Mouse (Mus musculus): ENCODE results near the gene Gnpnat1. TPM values are rescaled to one million over a fixed set of nuclear protein-coding genes. Genes with fewer than 3 reads are reported as not detected.

Gnpnat1 gene
- polyA plus RNA-seq, 1 experiment from 2014 or later = 44.5 TPM

DNA sequence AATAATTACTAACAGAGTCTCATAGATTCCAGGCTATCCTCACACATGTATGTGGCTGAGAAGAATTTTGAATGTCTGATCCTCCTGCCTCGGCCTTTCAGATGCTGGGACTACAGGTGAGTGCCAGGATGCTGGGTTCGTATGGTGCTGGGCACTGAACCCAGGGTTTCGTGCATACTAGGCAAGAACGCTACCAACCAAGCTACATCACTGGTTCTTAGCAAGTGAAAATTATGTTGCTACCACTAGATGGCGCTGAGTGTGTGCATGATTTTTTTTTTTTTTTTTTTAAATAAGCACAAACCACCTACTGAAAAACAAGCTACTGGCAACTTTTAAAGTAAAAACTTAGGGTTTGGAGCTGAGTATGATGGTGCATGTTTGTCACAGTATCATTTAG, 18.5 kb upstream of the Gnpnat1 start:
- Histone ChIP-seq H3K36me3 (ENCODE audit: control insufficient read depth, insufficient read depth, low read length) (no peaks in the 10 kb centered on the region), H3K4me2 (replicated peaks; ENCODE audit: low read depth, low read length) (no peak overlapping the region), H3K4me1 (replicated peaks; ENCODE audit: control insufficient read depth, insufficient read depth, low read length) (no peaks in the 10 kb centered on the region), H3K4me3 (ENCODE audit: low read depth, low read length) (no peak overlapping the region), H3K9ac (ENCODE audit: low read depth, low read length) (no peak overlapping the region), H3K27me3 (ENCODE audit: control insufficient read depth, insufficient read depth, low read length) (no peaks in the 10 kb centered on the region), H3K27ac (ENCODE audit: low read depth, low read length) (no peak overlapping the region), H3K9me3 (ENCODE audit: control insufficient read depth, low read length) (no peaks in the 10 kb centered on the region)
- ATAC-seq (ENCODE audit: low FRiP score) = no peak
- DNase-seq (ENCODE audit: low spot score) = peak; percentile 80
- WGBS = 12% methylated on average over 5 of the region's 5 CpGs

DNA sequence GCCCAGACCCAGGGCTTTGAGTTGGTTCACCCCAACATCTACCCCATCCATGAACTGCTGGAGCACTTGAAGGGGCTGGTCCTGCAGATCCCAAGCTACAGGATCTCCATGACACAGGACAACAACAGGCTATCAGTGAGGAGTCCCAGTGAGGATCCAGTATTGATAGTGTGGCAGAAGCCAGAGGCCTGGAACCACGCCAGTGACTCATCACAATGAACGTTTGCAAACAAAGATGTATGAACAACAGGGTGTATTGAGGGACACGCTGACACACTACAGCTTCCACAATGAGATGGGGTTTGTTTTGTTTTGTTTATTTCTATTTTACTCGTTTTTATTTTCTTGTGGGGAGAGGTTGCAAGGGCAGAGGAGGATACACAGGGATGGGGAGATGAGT, 17.7 kb upstream of the Gnpnat1 start:
- DNase-seq (ENCODE audit: low spot score) = no peak
- Histone ChIP-seq H3K4me3 (ENCODE audit: low read depth, low read length) (no peak overlapping the region), H3K4me1 (replicated peaks; ENCODE audit: control insufficient read depth, insufficient read depth, low read length) (no peaks in the 10 kb centered on the region), H3K9ac (ENCODE audit: low read depth, low read length) (no peak overlapping the region), H3K9me3 (ENCODE audit: control insufficient read depth, low read length) (no peaks in the 10 kb centered on the region), H3K36me3 (ENCODE audit: control insufficient read depth, insufficient read depth, low read length) (no peaks in the 10 kb centered on the region), H3K4me2 (replicated peaks; ENCODE audit: low read depth, low read length) (no peak overlapping the region), H3K27me3 (ENCODE audit: control insufficient read depth, insufficient read depth, low read length) (no peaks in the 10 kb centered on the region), H3K27ac (ENCODE audit: low read depth, low read length) (no peak overlapping the region)
- ATAC-seq (ENCODE audit: low FRiP score) = no peak
- whole genome bisulfite sequencing = 70% methylated on average over 4 of the region's 4 CpGs

DNA sequence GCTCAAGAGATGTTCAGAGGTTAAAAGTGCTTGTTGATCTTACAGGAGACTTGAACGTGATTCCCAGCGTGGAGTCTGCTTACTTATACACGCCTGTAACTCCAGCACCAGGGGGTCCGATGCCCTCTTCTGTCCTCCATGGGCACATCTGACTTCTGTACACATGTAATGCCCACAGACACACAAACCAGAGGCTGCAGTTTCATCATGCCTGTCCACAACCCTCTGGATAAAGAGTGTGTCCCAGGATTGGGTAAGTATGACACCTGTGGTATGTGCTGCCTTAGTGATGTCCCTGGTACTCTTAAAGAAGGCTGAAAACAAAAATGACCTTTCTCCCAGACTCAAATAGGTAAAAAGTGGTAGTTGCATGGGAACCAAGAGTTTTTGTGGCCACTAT, 14.6 kb upstream of the Gnpnat1 start:
- ATAC-seq (ENCODE audit: low FRiP score) (no peak), DNase-seq (ENCODE audit: low spot score) (no peak)
- H3K9ac ChIP-seq (ENCODE audit: low read depth, low read length) = no peak overlapping the region
- no peak overlapping the region for H3K4me3 ChIP-seq (ENCODE audit: low read depth, low read length)
- H3K9me3 ChIP-seq (ENCODE audit: control insufficient read depth, low read length) = no peaks in the 10 kb centered on the region
- no peak overlapping the region for H3K4me2 ChIP-seq (replicated peaks; ENCODE audit: low read depth, low read length)
- H3K27ac ChIP-seq (ENCODE audit: low read depth, low read length) = no peak overlapping the region
- no peaks in the 10 kb centered on the region for H3K27me3 ChIP-seq (ENCODE audit: control insufficient read depth, insufficient read depth, low read length)
- no peaks in the 10 kb centered on the region for H3K4me1 ChIP-seq (replicated peaks; ENCODE audit: control insufficient read depth, insufficient read depth, low read length)
- no peaks in the 10 kb centered on the region for H3K36me3 ChIP-seq (ENCODE audit: control insufficient read depth, insufficient read depth, low read length)
- 77% methylated on average over 4 of the region's 4 CpGs for WGBS

DNA sequence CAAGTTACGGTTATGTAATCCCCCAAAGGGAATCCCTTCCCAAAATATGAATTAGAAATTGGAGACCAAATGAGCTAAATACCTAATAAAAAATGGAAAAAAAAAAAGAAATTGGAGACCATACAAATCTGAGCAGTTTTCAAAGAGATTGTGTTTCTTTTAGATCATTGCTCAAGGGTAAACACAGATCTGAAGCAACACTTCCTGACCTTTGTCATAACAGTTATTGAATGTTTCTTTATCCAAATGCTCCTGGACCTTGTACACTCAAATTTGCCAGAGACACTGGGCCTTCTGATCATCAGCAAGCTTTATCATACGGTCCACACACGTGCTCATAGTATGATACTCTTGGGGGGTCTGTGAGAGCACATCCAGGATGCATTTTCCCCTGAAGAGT, 13.8 kb upstream of the Gnpnat1 start:
- Histone ChIP-seq H3K27me3 (ENCODE audit: control insufficient read depth, insufficient read depth, low read length) (no peaks in the 10 kb centered on the region), H3K9ac (ENCODE audit: low read depth, low read length) (no peak overlapping the region), H3K4me2 (replicated peaks; ENCODE audit: low read depth, low read length) (no peak overlapping the region), H3K36me3 (ENCODE audit: control insufficient read depth, insufficient read depth, low read length) (no peaks in the 10 kb centered on the region), H3K4me3 (ENCODE audit: low read depth, low read length) (no peak overlapping the region), H3K9me3 (ENCODE audit: control insufficient read depth, low read length) (no peaks in the 10 kb centered on the region), H3K27ac (ENCODE audit: low read depth, low read length) (no peak overlapping the region), H3K4me1 (replicated peaks; ENCODE audit: control insufficient read depth, insufficient read depth, low read length) (no peaks in the 10 kb centered on the region)
- ATAC-seq (ENCODE audit: low FRiP score) (no peak), DNase-seq (ENCODE audit: low spot score) (no peak)
- 84% methylated on average over 3 of the region's 3 CpGs for WGBS

DNA sequence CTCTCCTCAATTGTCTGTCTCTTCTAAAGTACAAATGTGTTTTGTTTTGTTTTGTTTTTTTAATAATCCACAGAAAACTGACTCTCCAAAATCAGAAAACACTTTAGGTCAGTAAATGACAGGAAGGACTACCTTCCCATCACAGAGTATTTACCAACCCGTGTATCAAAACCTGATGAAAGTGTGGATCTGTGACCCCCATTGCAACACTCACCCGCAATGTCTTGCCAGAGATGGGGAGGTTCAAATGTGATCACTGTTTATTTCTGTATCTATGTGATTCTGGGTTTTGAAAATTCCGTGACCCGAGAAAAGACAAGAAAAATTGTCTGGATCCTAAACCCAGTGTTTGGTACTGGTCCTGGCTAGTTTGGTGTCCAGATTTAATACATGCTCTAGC, 11.6 kb upstream of the Gnpnat1 start:
- Histone ChIP-seq H3K9me3 (ENCODE audit: control insufficient read depth, low read length) (no peaks in the 10 kb centered on the region), H3K4me1 (replicated peaks; ENCODE audit: control insufficient read depth, insufficient read depth, low read length) (no peaks in the 10 kb centered on the region), H3K4me2 (replicated peaks; ENCODE audit: low read depth, low read length) (no peak overlapping the region), H3K36me3 (ENCODE audit: control insufficient read depth, insufficient read depth, low read length) (no peaks in the 10 kb centered on the region), H3K4me3 (ENCODE audit: low read depth, low read length) (no peak overlapping the region), H3K27me3 (ENCODE audit: control insufficient read depth, insufficient read depth, low read length) (no peaks in the 10 kb centered on the region), H3K9ac (ENCODE audit: low read depth, low read length) (no peak overlapping the region), H3K27ac (ENCODE audit: low read depth, low read length) (no peak overlapping the region)
- no peak for ATAC-seq (ENCODE audit: low FRiP score)
- no peak for DNase-seq (ENCODE audit: low spot score)
- WGBS = 89% methylated on average over 4 of the region's 4 CpGs

DNA sequence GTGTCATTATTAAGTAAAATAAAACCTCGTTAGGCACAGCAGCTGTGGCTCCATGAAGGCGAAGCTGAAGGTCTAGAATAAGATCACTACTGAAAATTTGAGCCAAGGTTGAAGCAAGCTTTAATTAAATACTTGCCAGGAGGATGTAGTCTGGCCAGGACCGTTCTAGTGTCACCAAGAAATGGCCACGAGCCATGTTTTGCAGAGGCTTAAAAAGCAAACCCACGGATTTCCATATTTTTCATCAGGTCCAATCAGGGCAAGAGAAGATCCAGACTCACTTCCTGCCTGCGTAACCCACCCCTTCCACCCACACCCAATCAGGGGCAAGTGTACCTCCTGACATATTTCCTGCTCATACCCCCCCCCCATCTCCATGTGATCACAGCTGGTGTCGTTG, 1.1 kb downstream of the Gnpnat1 start:
- no peak for ATAC-seq (ENCODE audit: low FRiP score)
- Histone ChIP-seq H3K4me3 (ENCODE audit: low read depth, low read length) (no peak overlapping the region), H3K4me2 (replicated peaks; ENCODE audit: low read depth, low read length) (no peak overlapping the region), H3K4me1 (replicated peaks; ENCODE audit: control insufficient read depth, insufficient read depth, low read length) (no peaks in the 10 kb centered on the region), H3K36me3 (ENCODE audit: control insufficient read depth, insufficient read depth, low read length) (no peaks in the 10 kb centered on the region), H3K27me3 (ENCODE audit: control insufficient read depth, insufficient read depth, low read length) (no peaks in the 10 kb centered on the region), H3K9ac (ENCODE audit: low read depth, low read length) (no peak overlapping the region), H3K9me3 (ENCODE audit: control insufficient read depth, low read length) (no peaks in the 10 kb centered on the region), H3K27ac (ENCODE audit: low read depth, low read length) (no peak overlapping the region)
- DNase-seq (ENCODE audit: low spot score) = no peak
- WGBS = 92% methylated on average over 7 of the region's 7 CpGs

DNA sequence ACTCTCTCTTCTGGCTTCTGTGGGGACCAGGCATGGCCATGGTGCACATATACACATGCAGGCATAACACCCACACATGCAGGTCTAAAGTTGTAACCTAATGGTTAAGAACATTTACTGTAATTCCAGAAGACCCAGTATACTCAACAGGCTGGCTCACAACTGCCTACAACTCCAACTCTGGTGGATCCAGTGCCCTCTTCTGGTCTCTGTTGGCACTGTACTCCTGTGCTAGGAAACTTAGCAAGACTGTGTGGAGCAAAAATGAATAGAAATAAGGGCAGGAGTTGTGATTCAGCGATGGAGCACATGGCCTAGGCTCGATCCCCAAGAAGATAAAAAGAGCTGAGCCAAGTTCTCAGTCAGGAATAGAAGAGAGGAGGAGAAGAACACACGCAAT, 4.9 kb downstream of the Gnpnat1 start:
- Histone ChIP-seq H3K27ac (ENCODE audit: low read depth, low read length) (no peak overlapping the region), H3K27me3 (ENCODE audit: control insufficient read depth, insufficient read depth, low read length) (no peaks in the 10 kb centered on the region), H3K9me3 (ENCODE audit: control insufficient read depth, low read length) (no peaks in the 10 kb centered on the region), H3K4me2 (replicated peaks; ENCODE audit: low read depth, low read length) (no peak overlapping the region), H3K4me1 (replicated peaks; ENCODE audit: control insufficient read depth, insufficient read depth, low read length) (no peaks in the 10 kb centered on the region), H3K36me3 (ENCODE audit: control insufficient read depth, insufficient read depth, low read length) (no peaks in the 10 kb centered on the region), H3K4me3 (ENCODE audit: low read depth, low read length) (no peak overlapping the region), H3K9ac (ENCODE audit: low read depth, low read length) (no peak overlapping the region)
- ATAC-seq (ENCODE audit: low FRiP score) (no peak), DNase-seq (ENCODE audit: low spot score) (no peak)
- 82% methylated on average over 3 of the region's 3 CpGs for WGBS

DNA sequence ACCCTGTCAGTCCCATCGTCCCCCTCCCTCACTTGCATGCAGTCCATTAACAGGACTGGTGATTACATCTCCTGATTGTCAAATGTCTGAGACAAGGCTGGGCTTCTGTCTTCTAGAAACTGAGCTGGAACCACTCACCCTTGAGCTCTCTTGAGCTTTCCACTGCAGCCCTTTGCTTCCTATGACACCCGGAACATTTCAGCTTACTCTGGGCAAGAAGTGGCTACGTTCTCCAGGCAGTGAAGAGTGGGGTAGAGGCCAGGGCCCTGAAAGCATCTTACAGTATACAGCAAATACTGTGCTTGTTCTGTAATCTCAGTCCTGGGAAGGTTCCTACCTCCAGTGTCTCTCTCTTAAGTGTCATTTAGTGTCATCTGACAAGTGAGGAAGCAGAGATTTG, 15.5 kb downstream of the Gnpnat1 start:
- Histone ChIP-seq H3K9me3 (ENCODE audit: control insufficient read depth, low read length) (no peaks in the 10 kb centered on the region), H3K4me1 (replicated peaks; ENCODE audit: control insufficient read depth, insufficient read depth, low read length) (no peaks in the 10 kb centered on the region), H3K27ac (ENCODE audit: low read depth, low read length) (0 out of 2 replicates have a peak overlapping the region, but pooled peaks have one; percentile 47), H3K36me3 (ENCODE audit: control insufficient read depth, insufficient read depth, low read length) (no peaks in the 10 kb centered on the region), H3K4me2 (replicated peaks; ENCODE audit: low read depth, low read length) (peak overlapping the region; percentile 64), H3K27me3 (ENCODE audit: control insufficient read depth, insufficient read depth, low read length) (no peaks in the 10 kb centered on the region), H3K9ac (ENCODE audit: low read depth, low read length) (peak overlapping the region; percentile 74; the same call in 1 of the 2 replicates), H3K4me3 (ENCODE audit: low read depth, low read length) (peak overlapping the region; percentile 55)
- ATAC-seq (ENCODE audit: low FRiP score) (no peak; the same call in 1 of the 2 replicates), DNase-seq (ENCODE audit: low spot score) (no peak)
- 40% methylated on average over 3 of the region's 3 CpGs for WGBS

DNA sequence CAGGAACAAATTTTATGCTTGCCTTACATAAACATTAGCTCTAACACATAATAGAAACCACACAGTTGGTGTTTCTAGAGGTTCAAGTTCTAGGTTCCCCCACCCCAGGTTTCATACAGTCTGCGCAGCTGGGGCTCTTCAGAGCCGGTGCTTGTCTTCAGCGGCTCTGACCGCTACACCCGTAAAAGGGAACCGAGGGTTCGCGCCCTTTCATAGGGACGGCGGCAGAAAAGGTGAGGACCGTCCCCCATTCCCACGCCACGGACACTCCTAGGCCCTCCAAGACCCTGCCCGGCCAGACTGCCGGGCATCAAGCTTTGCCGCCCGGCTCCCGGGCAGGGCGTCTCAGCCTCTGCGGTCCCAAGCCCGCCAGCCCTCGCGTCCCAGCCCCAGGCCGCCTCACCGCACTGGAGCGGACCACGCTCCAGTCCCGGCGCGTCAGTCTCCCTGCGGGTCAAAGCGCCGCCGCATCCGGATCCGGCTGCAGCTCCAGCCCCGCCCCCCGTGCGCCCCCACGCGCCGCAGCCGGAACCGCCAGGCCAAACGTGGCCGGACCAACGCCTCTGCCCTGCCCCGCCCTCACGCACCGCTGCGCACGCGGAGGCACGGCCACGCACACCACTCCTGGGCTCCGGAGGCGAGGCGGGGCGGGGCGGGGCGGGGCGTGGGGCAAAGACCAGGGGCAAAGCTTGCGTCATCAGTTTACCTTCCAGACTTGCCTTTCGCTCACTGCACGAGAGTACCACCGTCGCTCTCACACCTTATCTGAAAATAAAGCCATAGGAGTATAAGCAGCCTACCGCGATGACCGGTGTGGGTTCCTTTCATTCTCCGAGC, 16.1 kb downstream of the Gnpnat1 start:
- no peaks in the 10 kb centered on the region for H3K4me1 ChIP-seq (replicated peaks; ENCODE audit: control insufficient read depth, insufficient read depth, low read length)
- no peaks in the 10 kb centered on the region for H3K27me3 ChIP-seq (ENCODE audit: control insufficient read depth, insufficient read depth, low read length)
- ATAC-seq (ENCODE audit: low FRiP score) (peak; percentile 98), DNase-seq (ENCODE audit: low spot score) (peak; percentile 90)
- H3K27ac ChIP-seq (ENCODE audit: low read depth, low read length) = peak overlapping the region; percentile 47
- H3K4me3 ChIP-seq (ENCODE audit: low read depth, low read length) = peak overlapping the region; percentile 55
- WGBS = 1% methylated on average over 47 of the region's 71 CpGs
- H3K9ac ChIP-seq (ENCODE audit: low read depth, low read length) = peak overlapping the region; percentile 74
- peak overlapping the region; percentile 64 for H3K4me2 ChIP-seq (replicated peaks; ENCODE audit: low read depth, low read length)
- no peaks in the 10 kb centered on the region for H3K36me3 ChIP-seq (ENCODE audit: control insufficient read depth, insufficient read depth, low read length)
- H3K9me3 ChIP-seq (ENCODE audit: control insufficient read depth, low read length) = no peaks in the 10 kb centered on the region

Measured in hindbrain, embryonic 11.5 days (tissue).